In genomic region chr1:72640658-72641410, GRCm38 (mm10) we compare ENCODE assay signal across 8 mouse cellular contexts. TPM values are rescaled to one million over a fixed set of nuclear protein-coding genes. Genes with fewer than 3 reads are reported as not detected.
DNase-seq lines count a peak whose midpoint lies in the region; ATAC-seq and TF ChIP-seq lines count a peak whose summit lies in the region.

No protein-coding gene starts in this region.

- TF ChIP-seq POLR2A in ES-Bruce4 (IDR thresholded peaks at IDR 0.05; ENCODE audit: insufficient read depth, low read length): peak; percentile 70
- no peak for TF ChIP-seq POLR2A in thymus, adult 2 months (IDR thresholded peaks at IDR 0.05; ENCODE audit: control insufficient read depth, extremely low read depth, insufficient read depth, low read length, poor library complexity)

- WGBS in forebrain, embryonic 10.5 days: 42% methylated on average over 49 of the region's 49 CpGs
- 40% methylated on average over 49 of the region's 49 CpGs for WGBS in hindbrain, embryonic 10.5 days
- WGBS in liver, postnatal 0 days (ENCODE audit: insufficient replicate concordance): 42% methylated on average over 49 of the region's 49 CpGs
- WGBS in thymus, adult 2 months: 57% methylated on average over 49 of the region's 49 CpGs

- H3K36me3 ChIP-seq in ES-Bruce4 (ENCODE audit: control insufficient read depth, insufficient read depth, low read length, poor library complexity, severe bottlenecking): no peaks in the 10 kb centered on the region
- H3K36me3 ChIP-seq in forebrain, embryonic 10.5 days (replicated peaks): no peaks in the 10 kb centered on the region
- no peaks in the 10 kb centered on the region for H3K36me3 ChIP-seq in hindbrain, embryonic 10.5 days
- no peaks in the 10 kb centered on the region for H3K36me3 ChIP-seq in liver, postnatal 0 days (replicated peaks; ENCODE audit: insufficient read depth, low read length)
- no peaks in the 10 kb centered on the region for H3K36me3 ChIP-seq in thymus, adult 2 months (ENCODE audit: control insufficient read depth, insufficient read depth, low read length)

- no peaks in the 10 kb centered on the region for H3K4me1 ChIP-seq in ES-Bruce4 (ENCODE audit: control insufficient read depth, insufficient read depth, low read length)
- H3K4me1 ChIP-seq in forebrain, embryonic 10.5 days: 0 out of 2 replicates have a peak, but pooled peaks cover 3% of the 10 kb centered on the region
- peaks cover 5% of the 10 kb centered on the region; the same call in 1 of the 2 replicates for H3K4me1 ChIP-seq in hindbrain, embryonic 10.5 days (replicated peaks)
- no peaks in the 10 kb centered on the region for H3K4me1 ChIP-seq in liver, postnatal 0 days (ENCODE audit: insufficient read depth)
- H3K4me1 ChIP-seq in thymus, adult 2 months (replicated peaks; ENCODE audit: control insufficient read depth, insufficient read depth, low read length): 0 out of 2 replicates have a peak, but pooled peaks cover 2% of the 10 kb centered on the region

- no peak; the same call in 1 of the 2 replicates for ATAC-seq in liver, postnatal 0 days

- H3K4me3 ChIP-seq in ES-Bruce4 (ENCODE audit: low read depth, low read length): peak overlapping the region; percentile 70
- H3K4me3 ChIP-seq in forebrain, embryonic 10.5 days: peak overlapping the region; percentile 49
- peak overlapping the region; percentile 49 for H3K4me3 ChIP-seq in hindbrain, embryonic 10.5 days
- H3K4me3 ChIP-seq in liver, postnatal 0 days (ENCODE audit: low read depth, low read length): peak overlapping the region; percentile 5; the same call in 1 of the 2 replicates
- H3K4me3 ChIP-seq in thymus, adult 2 months (ENCODE audit: control insufficient read depth, insufficient read depth, low read length): no peak overlapping the region

- H3K27ac ChIP-seq in ES-Bruce4 (ENCODE audit: insufficient read depth, low read length): no peak overlapping the region
- H3K27ac ChIP-seq in forebrain, embryonic 10.5 days: peak overlapping the region; percentile 68
- H3K27ac ChIP-seq in hindbrain, embryonic 10.5 days: peak overlapping the region; percentile 62
- no peak overlapping the region for H3K27ac ChIP-seq in liver, postnatal 0 days (ENCODE audit: low read depth)
- H3K27ac ChIP-seq in thymus, adult 2 months (ENCODE audit: control insufficient read depth, insufficient read depth, low read length): no peak overlapping the region

- no peaks in the 10 kb centered on the region for H3K9me3 ChIP-seq in ES-Bruce4 (replicated peaks; ENCODE audit: control insufficient read depth, insufficient read depth, low read length, poor library complexity, severe bottlenecking)
- no peaks in the 10 kb centered on the region; the same call in 1 of the 2 replicates for H3K9me3 ChIP-seq in forebrain, embryonic 10.5 days
- H3K9me3 ChIP-seq in hindbrain, embryonic 10.5 days: no peaks in the 10 kb centered on the region
- H3K9me3 ChIP-seq in liver, postnatal 0 days (ENCODE audit: low read length): no peaks in the 10 kb centered on the region

- H3K9ac ChIP-seq in ES-Bruce4 (ENCODE audit: low read depth, poor library complexity, severe bottlenecking): peak overlapping the region; percentile 39; the same call in 1 of the 2 replicates
- H3K9ac ChIP-seq in liver, postnatal 0 days (replicated peaks): no peak overlapping the region

- peak; percentile 5 for DNase-seq in c-Kit-positive CD71-positive TER-119-positive erythroid progenitor cells, embryonic 14.5 days (ENCODE audit: low spot score)
- DNase-seq in forebrain, embryonic 10.5 days (ENCODE audit: extremely low spot score, low spot score): peak; percentile 78
- DNase-seq in hindbrain, embryonic 10.5 days (ENCODE audit: low spot score): peak; percentile 82
- peak; percentile 42 to 65 for DNase-seq in layer of hippocampus, adult 8-10 months (ENCODE audit: low spot score in 2 of 2)
- peak; percentile 61 for DNase-seq in liver, postnatal 0 days
- peak; percentile 64 for DNase-seq in retina, adult 2 months (ENCODE audit: low read depth, low spot score)
- no peak for DNase-seq in thymus, adult 2 months

- TF ChIP-seq CTCF in ES-Bruce4 (IDR thresholded peaks at IDR 0.05; ENCODE audit: low read depth, low read length): no peak
- TF ChIP-seq CTCF in liver, postnatal 0 days (IDR thresholded peaks at IDR 0.05; ENCODE audit: low read depth): no peak
- no peak for TF ChIP-seq CTCF in thymus, adult 2 months (IDR thresholded peaks at IDR 0.05; ENCODE audit: borderline replicate concordance, control insufficient read depth, extremely low read depth, insufficient read depth, low read length, poor library complexity)

- peak overlapping the region; percentile 30; the same call in 1 of the 2 replicates for H3K4me2 ChIP-seq in liver, postnatal 0 days (ENCODE audit: low read depth, low read length)

- no peaks in the 10 kb centered on the region for H3K27me3 ChIP-seq in ES-Bruce4 (ENCODE audit: control insufficient read depth, insufficient read depth, low read length, poor library complexity, severe bottlenecking)
- no peaks in the 10 kb centered on the region for H3K27me3 ChIP-seq in forebrain, embryonic 10.5 days (ENCODE audit: poor library complexity, severe bottlenecking)
- no peaks in the 10 kb centered on the region; the same call in 1 of the 2 replicates for H3K27me3 ChIP-seq in hindbrain, embryonic 10.5 days (ENCODE audit: insufficient read depth, poor library complexity, severe bottlenecking)
- H3K27me3 ChIP-seq in liver, postnatal 0 days (ENCODE audit: insufficient read depth, low read length): no peaks in the 10 kb centered on the region
- no peaks in the 10 kb centered on the region for H3K27me3 ChIP-seq in thymus, adult 2 months (ENCODE audit: control insufficient read depth, insufficient read depth, low read length)

- no peak for TF ChIP-seq EP300 in ES-Bruce4 (IDR thresholded peaks at IDR 0.05; ENCODE audit: insufficient read depth, low read depth, low read length)
- no peak for TF ChIP-seq EP300 in liver, postnatal 0 days (IDR thresholded peaks at IDR 0.05; ENCODE audit: low read depth)

RNA-seq across cellular contexts. Expression of gene Smarcal1, which starts 57.8 kb away (rescaled TPM):
- 44.8 and 49.8 TPM in 2 replicates for polyA plus RNA-seq in ES-Bruce4 (2011; ENCODE audit: insufficient read depth, insufficient read length, low read depth, missing spikeins)
- 31.7 and 32.3 TPM in 2 replicates for polyA plus RNA-seq in forebrain, embryonic 10.5 days (2016; fragmentation: Nextera tagmentation; extraction: Ambion mirVana)
- polyA plus RNA-seq in hindbrain, embryonic 10.5 days (2016; fragmentation: Nextera tagmentation; extraction: Ambion mirVana): 31.6 and 32.0 TPM in 2 replicates
- 10 to 100 TPM; 59.3 to 66.1 (median 63.5) TPM for total RNA-seq in layer of hippocampus, adult 8-10 months (2022)
- 3.0 and 3.5 TPM in 2 replicates for polyA plus RNA-seq in liver, postnatal 0 days (2015; fragmentation: Nextera tagmentation; extraction: Ambion mirVana)
- polyA plus RNA-seq in thymus, adult 2 months (2012; rRNA removed): 43.8 and 49.5 TPM in 2 replicates

RNA-seq across cellular contexts. Expression of gene Ankar, which starts 59.5 kb away (rescaled TPM):
- not detected in 2 replicates for polyA plus RNA-seq in ES-Bruce4 (2011; ENCODE audit: insufficient read depth, insufficient read length, low read depth, missing spikeins)
- polyA plus RNA-seq in forebrain, embryonic 10.5 days (2016; fragmentation: Nextera tagmentation; extraction: Ambion mirVana): not detected in 2 replicates
- polyA plus RNA-seq in hindbrain, embryonic 10.5 days (2016; fragmentation: Nextera tagmentation; extraction: Ambion mirVana): not detected in 2 replicates
- not detected for total RNA-seq in layer of hippocampus, adult 8-10 months (2022)
- not detected in 2 replicates for polyA plus RNA-seq in liver, postnatal 0 days (2015; fragmentation: Nextera tagmentation; extraction: Ambion mirVana)
- not detected in 2 replicates for polyA plus RNA-seq in thymus, adult 2 months (2012; rRNA removed)

Comparison
In these comparisons a context has a peak if more than half of its experiments do, and no peak if none do; other contexts are left out.
1. H3K27ac ChIP-seq: peak in forebrain, embryonic 10.5 days (single experiment) and hindbrain, embryonic 10.5 days (single experiment); none in ES-Bruce4 (single experiment), liver, postnatal 0 days (single experiment) and thymus, adult 2 months (single experiment).